Mouse (Mus musculus) forebrain, embryonic 14.5 days (tissue): ENCODE data around the gene Gm45837. TPM values are rescaled to one million over a fixed set of nuclear protein-coding genes. Genes with fewer than 3 reads are reported as not detected.

Experiments used
- ATAC-seq: fragments of 200-750 bp; cut with Nextera tagmentation; 2 replicates; pipeline ENCODE4 v1.8.0; 2017; ENCODE audit warnings: mild to moderate bottlenecking, moderate library complexity
- DNase-seq: peaks from one replicate; pipeline ENCODE4 v3.0.0-alpha.2; 2015; ENCODE audit warnings: low spot score
- H3K27ac ChIP-seq: fragments of 300-500 bp; sonication (generic); 2 replicates; pipeline ENCODE4 v1.5.1; 2014; ENCODE audit warnings: low read depth, mild to moderate bottlenecking, control low read depth, low read length, moderate library complexity
- H3K27me3 ChIP-seq: fragments of 300-500 bp; sonication (generic); replicated peaks from 2 replicates; pipeline ENCODE4 v1.6.1; 2014; ENCODE audit warnings: low read length, control low read depth, mixed read lengths; ENCODE audit not compliant: control insufficient read depth, insufficient read depth
- H3K36me3 ChIP-seq: fragments of 300-500 bp; sonication (generic); 2 replicates; pipeline ENCODE4 v1.6.1; 2014; ENCODE audit warnings: low read length, control low read depth; ENCODE audit not compliant: control insufficient read depth, insufficient read depth
- H3K4me1 ChIP-seq: fragments of 300-500 bp; sonication (generic); 2 replicates; pipeline ENCODE4 v1.6.1; 2014; ENCODE audit warnings: antibody characterized with exemption, low read length, control low read depth; ENCODE audit not compliant: control insufficient read depth, insufficient read depth
- H3K4me2 ChIP-seq: fragments of 300-500 bp; sonication (generic); 2 replicates; pipeline ENCODE4 v1.6.1; 2014; ENCODE audit warnings: mild to moderate bottlenecking, control low read depth, low read length
- H3K4me3 ChIP-seq: fragments of 300-500 bp; sonication (generic); 2 replicates; pipeline ENCODE4 v1.5.1; 2014; ENCODE audit warnings: low read depth, low read length, control low read depth
- H3K9ac ChIP-seq: fragments of 300-500 bp; sonication (generic); 2 replicates; pipeline ENCODE4 v1.6.1; 2014; ENCODE audit warnings: mild to moderate bottlenecking, low read length, control low read depth, moderate library complexity
- H3K9me3 ChIP-seq: fragments of 300-500 bp; sonication (generic); replicated peaks from 2 replicates; pipeline ENCODE4 v1.6.1; 2016; ENCODE audit warnings: low read length, control low read depth, mixed read lengths; ENCODE audit not compliant: control insufficient read depth
- WGBS: fragments of 180-500 bp; shearing (Covaris S2); extraction: QIAGEN DNeasy Blood & Tissue Kit; methylation state at CpG from one replicate; pipeline ENCODE4 v1.1.7; 2014; 5-methylcytosine and 5-hydroxymethylcytosine counted together
- polyA plus RNA-seq: library from polyadenylated mRNA; unstranded; fragments of >200 nt; fragmentation: Nextera tagmentation; extraction: Ambion mirVana; gene quantifications from 2 replicates; pipeline ENCODE4 v1.2.1, GENCODE M21; 2014

Gene Gm45837
- polyA plus RNA-seq, 1 experiment from 2014 or later = not detected

DNA sequence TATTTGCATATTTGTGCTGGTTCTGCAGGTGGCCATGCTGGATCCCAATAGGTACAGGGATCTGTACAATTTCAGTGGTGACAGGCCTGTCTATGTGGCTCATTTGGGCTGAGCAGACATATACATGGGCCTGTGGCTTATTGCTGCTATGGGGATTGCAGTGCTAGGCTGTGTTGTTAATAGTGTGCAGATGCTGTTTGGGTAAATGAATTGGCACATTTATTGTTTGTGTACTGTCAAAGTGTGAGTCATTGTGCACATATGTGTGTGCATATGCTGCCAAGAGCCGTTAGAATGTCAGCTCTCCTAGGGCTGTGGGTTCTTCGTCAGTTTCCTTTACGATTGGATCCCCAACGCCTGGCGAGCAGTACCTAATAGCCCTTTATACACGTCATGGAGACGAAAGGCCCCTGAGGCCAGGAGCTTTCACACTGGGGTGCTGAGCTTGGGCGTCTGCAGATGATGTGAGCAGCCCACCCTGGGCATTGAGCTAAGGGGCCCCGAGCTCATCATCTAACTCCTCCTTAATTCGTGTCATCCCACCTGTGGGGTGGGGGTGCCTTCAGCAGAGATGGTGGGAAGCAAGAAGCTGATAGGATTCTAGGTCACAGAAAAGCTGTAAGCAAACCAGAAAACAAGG, 33.9 kb upstream of the Gm45837 start:
- peaks cover 8% of the 10 kb centered on the region for H3K4me1 ChIP-seq
- H3K27ac ChIP-seq = no peak overlapping the region
- H3K9ac ChIP-seq = no peak overlapping the region
- no peak overlapping the region for H3K4me2 ChIP-seq
- H3K27me3 ChIP-seq = no peaks in the 10 kb centered on the region
- H3K36me3 ChIP-seq = no peaks in the 10 kb centered on the region
- no peak overlapping the region for H3K4me3 ChIP-seq
- peak; percentile 81 for ATAC-seq
- 51% methylated on average over 10 of the region's 10 CpGs for WGBS
- H3K9me3 ChIP-seq = no peaks in the 10 kb centered on the region
- DNase-seq = peak; percentile 76

DNA sequence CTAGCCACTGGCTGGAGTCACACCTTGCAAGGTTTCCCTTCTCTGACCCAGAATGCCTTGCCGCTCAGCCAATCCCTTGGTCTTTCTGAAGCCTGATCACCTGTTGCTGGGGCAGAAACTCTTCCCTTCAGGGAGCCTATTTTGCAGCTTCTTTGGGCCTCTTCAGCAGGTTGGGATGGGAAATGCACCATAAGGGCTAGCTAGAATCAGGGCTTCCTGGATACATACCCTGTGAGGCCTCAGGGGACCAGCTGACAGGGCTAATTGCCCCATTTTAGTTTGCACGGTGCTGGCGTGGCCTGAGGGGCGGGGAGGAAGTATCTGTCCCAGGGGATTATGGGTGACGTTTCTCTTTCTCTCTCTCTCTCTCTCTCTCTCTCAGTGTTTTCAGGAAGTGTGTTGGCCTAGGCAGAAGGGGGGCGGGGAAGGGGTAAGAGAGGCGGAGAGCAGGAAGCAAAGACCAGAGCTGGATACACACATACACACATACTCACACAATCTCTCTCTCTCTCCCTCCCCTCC, 32.9 kb upstream of the Gm45837 start:
- DNase-seq = peak; percentile 58

DNA sequence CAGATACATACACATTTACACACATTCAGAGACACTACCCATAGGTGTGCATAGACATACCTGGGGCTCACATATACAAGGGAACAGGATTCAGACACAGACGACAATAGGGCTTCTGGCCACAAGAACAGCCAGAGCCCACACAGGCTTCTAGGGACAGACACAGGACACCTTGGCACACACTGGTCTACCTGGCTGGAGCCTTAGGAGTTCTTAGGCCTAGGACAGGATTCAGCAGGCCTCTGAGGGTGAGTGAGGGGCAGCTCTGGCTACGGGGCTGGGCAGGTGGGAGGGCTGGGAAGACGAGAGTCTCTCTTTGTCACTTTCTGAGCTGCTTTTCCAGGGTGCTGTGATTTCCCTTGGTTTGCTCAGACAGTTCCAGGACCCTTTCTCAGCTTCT, 32.4 kb upstream of the Gm45837 start:
- Histone ChIP-seq H3K4me2 (peak overlapping the region; percentile 23; the same call in 1 of the 2 replicates), H3K9me3 (no peaks in the 10 kb centered on the region), H3K27me3 (no peaks in the 10 kb centered on the region), H3K27ac (no peak overlapping the region), H3K4me3 (no peak overlapping the region), H3K36me3 (no peaks in the 10 kb centered on the region), H3K4me1 (peaks cover 8% of the 10 kb centered on the region), H3K9ac (peak overlapping the region; percentile 21; the same call in 1 of the 2 replicates)
- ATAC-seq = no peak
- DNase-seq = no peak
- WGBS = 42% methylated on average over 3 of the region's 3 CpGs

More for the DNA sequence above, 32.9 kb upstream of the Gm45837 start:
- Histone ChIP-seq H3K9ac (no peak overlapping the region), H3K9me3 (no peaks in the 10 kb centered on the region), H3K4me2 (peak overlapping the region; percentile 23; the same call in 1 of the 2 replicates), H3K27ac (no peak overlapping the region), H3K4me3 (no peak overlapping the region), H3K36me3 (no peaks in the 10 kb centered on the region), H3K27me3 (no peaks in the 10 kb centered on the region), H3K4me1 (peaks cover 8% of the 10 kb centered on the region)
- 13% methylated on average over 7 of the region's 7 CpGs for WGBS
- peak; percentile 52 for ATAC-seq

DNA sequence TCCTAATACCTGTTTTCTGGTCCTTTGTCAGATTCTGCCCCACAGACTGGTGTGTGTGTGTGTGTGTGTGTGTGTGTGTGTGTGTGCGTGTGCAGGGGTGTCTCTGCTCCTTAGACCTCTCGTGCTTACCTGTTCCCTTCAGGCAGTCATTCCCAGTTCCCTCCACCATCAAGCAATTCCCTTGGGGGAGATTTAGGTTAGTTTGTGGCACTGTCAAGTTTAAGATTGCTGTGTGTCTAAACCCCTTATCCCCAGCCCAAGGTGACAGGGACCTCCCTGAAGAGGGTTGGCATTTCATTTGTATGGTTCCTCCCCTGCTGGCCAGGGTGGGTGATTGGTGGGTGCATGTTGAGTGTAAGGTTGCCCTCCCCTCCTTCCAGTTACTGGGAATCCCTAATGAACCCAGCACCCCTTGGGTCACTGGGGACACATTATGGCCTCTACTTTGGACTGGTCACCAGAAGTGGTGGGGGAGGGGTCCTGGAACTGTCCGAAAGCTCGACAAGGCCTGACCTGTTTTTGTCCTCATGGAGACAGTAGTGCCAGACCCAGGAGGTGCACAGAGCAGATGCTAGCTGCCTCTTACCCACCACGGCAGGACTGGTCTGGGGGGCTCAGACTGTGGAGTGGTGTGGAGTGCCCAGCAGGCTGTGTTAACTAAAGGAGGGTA, 31.8 kb upstream of the Gm45837 start:
- WGBS = 67% methylated on average over 5 of the region's 5 CpGs
- Histone ChIP-seq H3K9me3 (no peaks in the 10 kb centered on the region), H3K27me3 (no peaks in the 10 kb centered on the region), H3K4me3 (no peak overlapping the region), H3K4me2 (no peak overlapping the region; the same call in 1 of the 2 replicates), H3K9ac (no peak overlapping the region), H3K36me3 (no peaks in the 10 kb centered on the region), H3K4me1 (peaks cover 8% of the 10 kb centered on the region), H3K27ac (no peak overlapping the region)
- DNase-seq = no peak
- no peak for ATAC-seq

DNA sequence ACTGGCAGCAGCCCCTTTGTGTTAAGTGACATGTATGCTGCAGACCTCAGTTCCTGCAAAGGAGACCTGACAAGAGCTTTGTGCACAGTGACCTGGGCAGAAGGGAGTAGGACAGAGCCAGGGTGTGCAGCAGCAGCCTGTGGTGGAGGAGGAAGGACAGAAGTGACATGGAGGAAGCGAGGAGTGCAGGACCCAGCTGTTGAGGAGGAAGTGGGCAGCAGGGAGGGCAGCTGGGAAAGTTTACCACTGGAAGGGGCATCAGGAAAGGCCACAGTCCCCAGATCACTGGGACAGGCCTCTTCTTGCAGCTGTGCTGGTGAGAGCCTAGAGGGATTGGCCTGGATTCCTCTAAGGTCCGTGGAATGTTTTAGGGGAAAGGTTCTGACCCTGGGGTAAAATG, 31.0 kb upstream of the Gm45837 start:
- Histone ChIP-seq H3K27ac (no peak overlapping the region), H3K36me3 (no peaks in the 10 kb centered on the region), H3K4me2 (no peak overlapping the region), H3K9ac (peak overlapping the region; percentile 13; the same call in 1 of the 2 replicates), H3K9me3 (no peaks in the 10 kb centered on the region), H3K27me3 (no peaks in the 10 kb centered on the region), H3K4me1 (peaks cover 8% of the 10 kb centered on the region), H3K4me3 (no peak overlapping the region)
- no peak for DNase-seq
- 77% methylated on average over 2 of the region's 2 CpGs for WGBS
- ATAC-seq = no peak

DNA sequence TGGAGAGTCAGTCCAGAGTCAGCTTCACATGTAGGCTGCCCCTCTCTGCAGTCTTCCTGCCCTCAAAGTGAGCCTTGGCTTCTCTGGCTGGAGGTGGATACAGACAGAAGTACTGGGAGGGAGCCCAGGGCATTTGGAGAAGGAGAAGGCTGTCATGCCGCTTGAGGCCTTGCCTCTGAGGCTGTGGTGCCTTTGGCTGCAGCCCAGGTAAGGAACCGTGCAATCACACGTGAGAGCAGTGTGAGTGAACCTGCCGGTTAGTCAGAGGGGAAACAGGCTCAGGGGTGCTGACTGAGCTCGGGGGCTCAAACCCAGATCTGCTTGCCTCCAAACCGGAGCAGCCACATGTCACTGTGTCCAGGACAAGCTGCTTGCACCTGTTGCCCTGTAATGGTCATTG, 29.2 kb upstream of the Gm45837 start:
- DNase-seq (no peak), ATAC-seq (no peak)
- Histone ChIP-seq H3K4me3 (no peak overlapping the region), H3K27ac (no peak overlapping the region), H3K9ac (no peak overlapping the region), H3K9me3 (no peaks in the 10 kb centered on the region), H3K27me3 (no peaks in the 10 kb centered on the region), H3K4me2 (no peak overlapping the region), H3K4me1 (peaks cover 8% of the 10 kb centered on the region), H3K36me3 (no peaks in the 10 kb centered on the region)
- WGBS = 78% methylated on average over 6 of the region's 6 CpGs

DNA sequence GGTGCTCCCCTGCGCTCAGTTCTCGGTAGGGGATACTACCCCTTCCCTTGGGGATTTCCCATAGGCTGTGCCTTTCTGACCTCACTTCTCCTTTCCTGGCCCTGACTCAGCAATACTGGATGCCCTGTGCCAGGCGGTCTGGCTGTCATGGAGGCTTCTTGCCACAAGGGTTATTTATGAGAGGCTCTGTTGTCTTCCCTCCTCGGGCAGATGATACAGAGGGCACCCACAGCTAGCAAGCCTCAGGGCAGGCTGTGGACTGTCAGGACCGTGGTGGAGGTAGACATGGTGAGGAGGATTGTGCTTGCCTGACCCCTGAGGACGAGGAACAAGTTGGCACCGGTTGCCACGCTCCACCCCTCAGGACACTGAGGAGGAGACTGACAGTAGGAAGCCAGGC, 28.3 kb upstream of the Gm45837 start:
- Histone ChIP-seq H3K4me1 (peaks cover 8% of the 10 kb centered on the region), H3K36me3 (no peaks in the 10 kb centered on the region), H3K9ac (no peak overlapping the region), H3K9me3 (no peaks in the 10 kb centered on the region), H3K4me2 (no peak overlapping the region), H3K27ac (no peak overlapping the region), H3K4me3 (no peak overlapping the region), H3K27me3 (no peaks in the 10 kb centered on the region)
- WGBS = 75% methylated on average over 8 of the region's 8 CpGs
- ATAC-seq = no peak
- DNase-seq = no peak

DNA sequence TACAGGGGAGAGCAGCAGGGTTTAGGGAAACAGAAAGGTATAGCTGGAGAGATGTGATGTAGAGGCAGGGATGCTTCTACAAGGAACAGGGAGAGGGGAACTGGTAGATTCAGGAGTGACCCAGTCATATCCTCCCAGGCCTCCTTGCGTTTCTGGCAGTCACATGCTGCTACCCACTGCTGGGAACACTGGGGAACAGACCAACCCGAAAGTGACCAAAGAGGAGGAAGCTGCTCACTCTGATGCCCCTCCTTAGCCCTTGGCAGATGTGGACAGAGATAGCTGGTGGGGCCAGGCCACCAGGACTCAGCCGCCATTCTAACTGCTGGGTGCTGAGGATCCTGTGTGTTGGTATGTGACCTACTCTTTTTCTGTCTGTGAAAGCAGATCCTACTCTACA, 26.9 kb upstream of the Gm45837 start:
- no peak overlapping the region for H3K27ac ChIP-seq
- no peaks in the 10 kb centered on the region for H3K4me1 ChIP-seq
- H3K9ac ChIP-seq = no peak overlapping the region
- DNase-seq (no peak), ATAC-seq (no peak)
- WGBS = 76% methylated on average over 3 of the region's 3 CpGs
- H3K4me3 ChIP-seq = no peak overlapping the region
- H3K9me3 ChIP-seq = no peaks in the 10 kb centered on the region
- no peaks in the 10 kb centered on the region for H3K27me3 ChIP-seq
- no peaks in the 10 kb centered on the region for H3K36me3 ChIP-seq
- no peak overlapping the region for H3K4me2 ChIP-seq

DNA sequence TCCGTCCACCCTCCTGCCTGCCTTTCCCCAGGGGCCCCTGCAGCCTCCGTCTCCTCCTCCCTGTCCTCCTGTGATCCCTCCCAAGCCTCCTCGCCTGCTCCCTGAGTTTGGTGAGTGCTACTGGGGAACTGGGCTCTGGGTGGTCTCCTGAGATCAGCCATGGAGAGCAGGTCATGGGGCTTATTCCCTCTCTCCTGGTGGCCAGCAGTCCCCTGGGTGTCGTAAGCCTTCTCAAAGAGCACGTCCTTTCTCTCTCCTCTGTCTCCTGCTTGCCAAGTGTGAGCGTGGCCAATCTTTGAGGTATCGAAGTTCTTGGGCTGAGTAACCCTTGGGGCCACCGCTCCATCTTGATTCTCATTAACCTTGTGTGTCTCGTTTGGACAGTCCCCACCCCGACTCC, 25.8 kb upstream of the Gm45837 start:
- WGBS = 68% methylated on average over 10 of the region's 10 CpGs
- no peak overlapping the region for H3K4me2 ChIP-seq
- no peaks in the 10 kb centered on the region for H3K36me3 ChIP-seq
- no peak overlapping the region for H3K4me3 ChIP-seq
- no peak overlapping the region for H3K27ac ChIP-seq
- no peak for ATAC-seq
- H3K9ac ChIP-seq = no peak overlapping the region
- H3K4me1 ChIP-seq = no peaks in the 10 kb centered on the region
- DNase-seq = no peak
- no peaks in the 10 kb centered on the region for H3K27me3 ChIP-seq
- H3K9me3 ChIP-seq = no peaks in the 10 kb centered on the region
